In genomic region chr13:15395249-15395648, GRCm38 (mm10) we compare ENCODE assay signal across 13 mouse cellular contexts.
DNase-seq lines count a peak whose midpoint lies in the region; ATAC-seq and TF ChIP-seq lines count a peak whose summit lies in the region.
"Had no signal": no experiment of that assay in that cellular context is flagged by ENCODE, and none has a peak within 500 bp of the region (broad histone marks: within the 10 kb centered on the region; RNA-seq: fewer than 3 reads in every experiment).

No protein-coding gene starts in this region.

- no peaks in the 10 kb centered on the region for H3K27me3 ChIP-seq in stomach, embryonic 14.5 days (ENCODE audit: control insufficient read depth, insufficient read depth, low read length)
- H3K27me3 ChIP-seq in stomach, postnatal 0 days (ENCODE audit: control insufficient read depth, insufficient read depth, low read length), result no peaks in the 10 kb centered on the region
- H3K27me3 ChIP-seq in forebrain, embryonic 16.5 days (replicated peaks; ENCODE audit: control insufficient read depth, insufficient read depth, low read length), result no peaks in the 10 kb centered on the region
- no peaks in the 10 kb centered on the region for H3K27me3 ChIP-seq in heart, embryonic 10.5 days (ENCODE audit: insufficient read depth, poor library complexity, severe bottlenecking)
- H3K27me3 ChIP-seq: liver, embryonic 13.5 days had no signal

- TF ChIP-seq EP300 in stomach, postnatal 0 days (optimal IDR thresholded peaks at IDR 0.05), result no peak

- TF ChIP-seq CTCF in stomach, postnatal 0 days (IDR thresholded peaks at IDR 0.05; ENCODE audit: low read depth), result no peak

- H3K9me3 ChIP-seq in stomach, embryonic 14.5 days (ENCODE audit: control insufficient read depth, low read depth, low read length), result no peaks in the 10 kb centered on the region
- H3K9me3 ChIP-seq in stomach, postnatal 0 days (ENCODE audit: control insufficient read depth, low read length), result no peaks in the 10 kb centered on the region
- H3K9me3 ChIP-seq in forebrain, embryonic 16.5 days (ENCODE audit: control insufficient read depth, low read length), result no peaks in the 10 kb centered on the region
- H3K9me3 ChIP-seq in heart, embryonic 10.5 days, result no peaks in the 10 kb centered on the region
- H3K9me3 ChIP-seq: liver, embryonic 13.5 days had no signal

- WGBS in stomach, embryonic 14.5 days, result 32% methylated on average over 4 of the region's 4 CpGs
- WGBS in stomach, postnatal 0 days, result 30% methylated on average over 4 of the region's 4 CpGs
- WGBS in forebrain, embryonic 16.5 days, result 5% methylated on average over 4 of the region's 4 CpGs
- 15% methylated on average over 4 of the region's 4 CpGs for WGBS in heart, embryonic 10.5 days

- no peak overlapping the region for H3K4me2 ChIP-seq in stomach, embryonic 14.5 days (replicated peaks; ENCODE audit: low read depth, low read length)
- H3K4me2 ChIP-seq in stomach, postnatal 0 days (replicated peaks; ENCODE audit: low read depth), result no peak overlapping the region
- no peak overlapping the region for H3K4me2 ChIP-seq in forebrain, embryonic 16.5 days (ENCODE audit: low read length)
- H3K4me2 ChIP-seq: liver, embryonic 13.5 days had no signal

- no peak for DNase-seq in stomach, postnatal 0 days (ENCODE audit: low spot score)
- peak; percentile 28 for DNase-seq in mesoderm, embryonic 11.5 days (ENCODE audit: low read depth, low spot score)
- peak; percentile 22 for DNase-seq in yolk sac, embryonic 10.5 days (ENCODE audit: low spot score)
- DNase-seq in cerebellum, adult 11 months, result no peak
- no peak for DNase-seq in heart, embryonic 10.5 days (ENCODE audit: low spot score)
- no peak for DNase-seq in lung, postnatal 10 days
- DNase-seq: cerebellum, postnatal 36 days; liver, embryonic 13.5 days; right cerebral cortex, postnatal 4 days; thymus, postnatal 14 days had no signal

- no peak overlapping the region for H3K27ac ChIP-seq in stomach, embryonic 14.5 days (ENCODE audit: low read length)
- H3K27ac ChIP-seq in stomach, postnatal 0 days (replicated peaks), result no peak overlapping the region
- H3K27ac ChIP-seq in forebrain, embryonic 16.5 days (ENCODE audit: low read length), result no peak overlapping the region
- H3K27ac ChIP-seq in heart, embryonic 10.5 days, result no peak overlapping the region
- H3K27ac ChIP-seq: liver, embryonic 13.5 days had no signal

- H3K9ac ChIP-seq in stomach, embryonic 14.5 days (replicated peaks; ENCODE audit: low read depth, low read length), result no peak overlapping the region; the same call in 1 of the 2 replicates
- no peak overlapping the region for H3K9ac ChIP-seq in stomach, postnatal 0 days (ENCODE audit: low read length)
- H3K9ac ChIP-seq in forebrain, embryonic 16.5 days (replicated peaks; ENCODE audit: low read depth, low read length), result no peak overlapping the region
- H3K9ac ChIP-seq: liver, embryonic 13.5 days had no signal

- peak; percentile 42; the same call in 1 of the 2 replicates for ATAC-seq in stomach, embryonic 14.5 days (ENCODE audit: insufficient number of reproducible peaks, insufficient read depth, low FRiP score, low read depth)
- ATAC-seq in stomach, postnatal 0 days (ENCODE audit: low FRiP score, low TSS enrichment), result no peak
- ATAC-seq in forebrain, embryonic 16.5 days, result peak; percentile 78
- ATAC-seq: CD4-positive, CD25-positive, alpha-beta regulatory T cell, adult 4 months had no signal

- no peaks in the 10 kb centered on the region for H3K36me3 ChIP-seq in stomach, embryonic 14.5 days (ENCODE audit: control insufficient read depth, insufficient read depth, low read length)
- H3K36me3 ChIP-seq in stomach, postnatal 0 days (ENCODE audit: control insufficient read depth, insufficient read depth, low read length), result no peaks in the 10 kb centered on the region
- no peaks in the 10 kb centered on the region for H3K36me3 ChIP-seq in forebrain, embryonic 16.5 days (ENCODE audit: control insufficient read depth, insufficient read depth)
- no peaks in the 10 kb centered on the region for H3K36me3 ChIP-seq in heart, embryonic 10.5 days
- H3K36me3 ChIP-seq: liver, embryonic 13.5 days had no signal

- no peak overlapping the region for H3K4me3 ChIP-seq in stomach, embryonic 14.5 days (ENCODE audit: low read depth, low read length)
- no peak overlapping the region for H3K4me3 ChIP-seq in stomach, postnatal 0 days (ENCODE audit: low read depth, low read length)
- no peak overlapping the region for H3K4me3 ChIP-seq in forebrain, embryonic 16.5 days (replicated peaks; ENCODE audit: low read length)
- H3K4me3 ChIP-seq in heart, embryonic 10.5 days, result no peak overlapping the region
- H3K4me3 ChIP-seq: liver, embryonic 13.5 days had no signal

- H3K4me1 ChIP-seq in stomach, embryonic 14.5 days (ENCODE audit: control insufficient read depth, insufficient read depth, low read length), result no peaks in the 10 kb centered on the region
- H3K4me1 ChIP-seq in stomach, postnatal 0 days (replicated peaks; ENCODE audit: control insufficient read depth, insufficient read depth), result no peaks in the 10 kb centered on the region
- H3K4me1 ChIP-seq in forebrain, embryonic 16.5 days (replicated peaks; ENCODE audit: control insufficient read depth, insufficient read depth, low read length), result no peaks in the 10 kb centered on the region
- no peaks in the 10 kb centered on the region for H3K4me1 ChIP-seq in heart, embryonic 10.5 days
- H3K4me1 ChIP-seq: liver, embryonic 13.5 days had no signal

Comparison
In these comparisons a context has a peak if more than half of its experiments do, and no peak if none do; other contexts are left out.
1. DNase-seq: peak in mesoderm, embryonic 11.5 days (single experiment) and yolk sac, embryonic 10.5 days (single experiment); none in stomach, postnatal 0 days (single experiment), cerebellum, adult 11 months (single experiment), heart, embryonic 10.5 days (single experiment) and lung, postnatal 10 days (single experiment).